Mouse (Mus musculus): Measurements from ENCODE around the gene Fancl. TPM values are rescaled to one million over a fixed set of nuclear protein-coding genes. Genes with fewer than 3 reads are reported as not detected.

The Fancl gene
- polyA plus RNA-seq (2012; rRNA removed; ENCODE audit: low replicate concordance), result 0.35 TPM in 1 of 2 replicates, not detected in the other

DNA sequence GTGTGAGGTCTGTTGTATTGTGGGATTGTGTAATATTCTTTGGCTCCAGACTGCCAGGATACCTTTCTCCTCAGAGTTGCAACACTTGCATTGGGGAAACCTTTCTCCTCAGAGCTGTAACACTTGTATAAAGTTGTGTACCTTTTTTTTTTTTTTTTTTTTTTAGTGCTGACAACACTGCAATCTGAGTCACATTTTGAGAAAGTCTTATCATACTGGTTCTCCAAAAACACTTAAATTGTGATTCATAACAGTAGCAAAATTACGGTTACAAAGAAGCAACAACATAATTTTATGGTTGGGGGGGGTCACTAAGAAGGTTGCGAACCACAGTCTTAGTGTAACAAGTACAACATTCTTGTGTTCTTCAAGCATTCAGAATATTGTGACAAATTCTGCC, at the start of gene Fancl:
Gene Fancl, plus strand, starts transcription at position 165 of the 400 bp plus-strand sequence.

Other genes starting within 250 kb of the Fancl start
- gene 5730522E02Rik, start 175.4 kb upstream of the Fancl start, polyA plus RNA-seq (2012; rRNA removed; ENCODE audit: low replicate concordance), result not detected in 2 replicates
- gene Gm6899, start 207.1 kb downstream of the Fancl start, polyA plus RNA-seq (2012; rRNA removed; ENCODE audit: low replicate concordance), result not detected in 2 replicates
- 0.40 and 4.1 TPM in 2 replicates for gene Vrk2, start 207.9 kb downstream of the Fancl start, polyA plus RNA-seq (2012; rRNA removed; ENCODE audit: low replicate concordance)